Mouse (Mus musculus): ENCODE measurements around the gene Sash3. TPM values are rescaled to one million over a fixed set of nuclear protein-coding genes. Genes with fewer than 3 reads are reported as not detected.
A peak's percentile ranks its signal among the peaks of the same experiment; 100 is the strongest.
"Not testable (repeated sequence)": the region's sequence is repeated elsewhere in the genome, so short reads cannot be mapped to it uniquely, and the experiment has no call there.

Gene Sash3
- polyA plus RNA-seq, 2 experiments from 2014 or later, result 305 to 323 TPM

GRCm38 (mm10) chrX:48204469-48204868, 58.2 kb downstream of the Sash3 start:
- ATAC-seq, result no peak

DNA sequence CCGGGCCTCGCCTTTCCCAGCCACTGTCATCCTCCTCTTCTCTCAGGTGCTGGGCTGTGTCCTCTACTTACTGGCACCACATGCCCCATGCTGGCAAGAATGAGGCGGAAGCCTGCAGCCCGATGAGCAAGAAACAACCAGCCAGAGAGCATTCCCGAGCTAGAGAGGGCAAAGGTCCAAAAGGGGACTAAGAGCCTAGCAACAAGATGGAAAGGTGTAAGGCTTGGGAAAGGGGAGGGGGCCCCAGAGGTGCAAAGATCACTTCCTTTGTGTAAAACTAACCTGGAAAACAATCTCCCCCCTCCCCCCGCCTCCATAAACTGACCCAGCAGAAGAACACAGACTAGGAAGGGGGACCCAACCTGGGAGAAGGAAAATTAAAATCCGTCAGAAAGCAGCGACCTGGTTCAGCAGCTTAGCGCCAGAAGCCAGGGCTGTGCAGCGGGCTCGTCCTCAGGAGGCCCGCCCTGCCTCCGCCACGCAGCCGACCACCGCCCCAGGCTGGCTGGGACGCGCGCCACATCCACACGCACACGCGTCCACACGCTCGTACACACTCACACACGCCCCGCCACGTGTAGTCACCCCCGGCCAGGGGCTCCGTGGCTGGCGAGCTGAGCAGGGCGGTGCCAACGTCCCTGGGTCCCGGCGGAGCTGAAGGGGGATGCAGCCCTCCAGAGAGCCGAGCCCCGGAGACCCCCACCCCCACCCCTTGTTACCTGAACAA, 61.7 kb downstream of the Sash3 start:
- ATAC-seq, result peak; percentile 33

DNA sequence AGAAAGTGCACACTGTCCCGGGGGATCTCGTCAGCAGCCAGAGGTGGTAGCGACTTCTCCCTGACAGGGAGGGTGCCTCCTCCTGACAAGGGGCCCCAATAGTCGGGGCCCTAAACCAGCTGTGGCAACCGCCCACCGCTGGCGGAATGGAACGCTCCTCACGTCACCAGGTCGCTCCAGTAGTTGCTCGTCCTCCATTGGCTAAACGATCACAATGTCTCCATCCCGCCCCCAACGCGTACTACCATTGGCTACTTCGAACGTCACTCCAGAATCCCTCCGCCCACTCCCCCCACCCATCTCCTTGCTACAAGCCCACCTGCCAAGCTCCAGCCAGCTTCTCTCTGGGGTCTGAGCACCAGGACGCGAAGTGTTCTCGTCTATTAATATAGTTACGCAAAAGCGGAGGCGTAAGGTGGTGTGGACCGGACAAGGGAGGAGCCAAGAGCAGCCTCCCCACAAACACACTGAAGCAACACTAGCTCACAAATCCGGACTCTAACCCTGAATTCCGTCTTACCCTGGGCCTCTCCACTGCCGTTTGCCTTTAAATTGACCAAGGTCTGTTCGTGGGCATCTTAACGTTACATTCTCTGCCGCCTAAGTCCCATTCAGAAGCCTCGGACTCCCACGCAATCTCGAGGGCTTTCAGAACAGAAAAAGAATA, 62.4 kb downstream of the Sash3 start, which contains the start of gene Zdhhc9:
Gene Zdhhc9, minus strand, starts transcription at position 360 of the 667 bp plus-strand sequence.
- peak; percentile 99 for ATAC-seq

- not testable (repeated sequence) for ATAC-seq
Measured at GRCm38 (mm10) chrX:48209746-48210145, 63.5 kb downstream of the Sash3 start.

Other genes starting within 250 kb of the Sash3 start
- gene Ocrl, start 234.0 kb upstream of the Sash3 start, polyA plus RNA-seq (2017; shearing (Covaris generic)), result 1 to 10 TPM; 4.8 to 5.5 TPM
- gene Apln, start 111.6 kb upstream of the Sash3 start, polyA plus RNA-seq (2017; shearing (Covaris generic)), result under 1 TPM; 0.21 to 0.57 TPM
- under 1 TPM in 1 of 2 experiments, not detected in 1; 0.48 TPM for gene Xpnpep2, start 37.7 kb upstream of the Sash3 start, polyA plus RNA-seq (2017; shearing (Covaris generic))
- 1 to 10 TPM; 1.4 to 1.7 TPM for gene Zdhhc9, start 62.4 kb downstream of the Sash3 start, polyA plus RNA-seq (2017; shearing (Covaris generic))
- 10 to 100 TPM; 26.8 to 29.1 TPM for gene Utp14a, start 110.4 kb downstream of the Sash3 start, polyA plus RNA-seq (2017; shearing (Covaris generic))
- 1 to 10 TPM; 1.7 to 2.1 TPM for gene Bcorl1, start 194.9 kb downstream of the Sash3 start, polyA plus RNA-seq (2017; shearing (Covaris generic))

All from activated CD4-positive, CD25-positive, alpha-beta regulatory T cell, adult 4 months (primary cell).